Mouse (Mus musculus) myocyte (in vitro differentiated cells): ENCODE measurements around the gene Pcp4l1.

ENCODE experiments used
- CEBPB ChIP-seq: IDR thresholded peaks from 2 replicates; pipeline ENCODE4 v1.6.1; 2011; ENCODE audit warnings: mild to moderate bottlenecking, moderate library complexity; ENCODE audit not compliant: poor library complexity, insufficient read depth, severe bottlenecking
- MAX ChIP-seq: IDR thresholded peaks from one replicate; pipeline ENCODE4 v1.6.1; 2011; ENCODE audit warnings: low read depth, mild to moderate bottlenecking, control low read depth
- MYOD1 ChIP-seq, 3 experiments: IDR thresholded peaks; one replicate each; pipeline ENCODE4 v1.6.1; 2011; ENCODE audit warnings: control low read depth in 2 of 3, low read depth in 2 of 3, mild to moderate bottlenecking in 2 of 3, moderate library complexity in 1 of 3; ENCODE audit not compliant: insufficient read length in 2 of 3, control insufficient read depth in 1 of 3
- MYOG ChIP-seq, 3 experiments: IDR thresholded peaks; one replicate each; pipeline ENCODE4 v1.6.1; 2011; ENCODE audit warnings: control low read depth in 2 of 3, low read depth in 2 of 3, mild to moderate bottlenecking in 2 of 3; ENCODE audit not compliant: insufficient read length in 2 of 3, control insufficient read depth in 1 of 3, insufficient read depth in 1 of 3
- POLR2A ChIP-seq: IDR thresholded peaks from one replicate; pipeline ENCODE4 v1.6.1; 2011; ENCODE audit warnings: low read depth, mild to moderate bottlenecking, control low read depth, moderate library complexity; ENCODE audit not compliant: insufficient read length
- POLR2AphosphoS2 ChIP-seq: IDR thresholded peaks from one replicate; pipeline ENCODE4 v1.6.1; 2011; ENCODE audit warnings: low read depth, control low read depth; ENCODE audit not compliant: insufficient read length
- REST ChIP-seq: IDR thresholded peaks from one replicate; pipeline ENCODE4 v1.6.1; 2011; ENCODE audit warnings: mild to moderate bottlenecking, control low read depth, moderate library complexity; ENCODE audit not compliant: insufficient read depth, insufficient read length
- SRF ChIP-seq: IDR thresholded peaks from one replicate; pipeline ENCODE4 v1.6.1; 2011; ENCODE audit warnings: low read depth; ENCODE audit not compliant: control insufficient read depth, insufficient read length
- TCF12 ChIP-seq: IDR thresholded peaks from one replicate; pipeline ENCODE4 v1.6.1; 2011; ENCODE audit warnings: mild to moderate bottlenecking, control low read depth; ENCODE audit not compliant: poor library complexity, insufficient read depth, severe bottlenecking
- TCF3 ChIP-seq: IDR thresholded peaks from one replicate; pipeline ENCODE4 v1.6.1; 2011; ENCODE audit warnings: low read depth, control low read depth; ENCODE audit not compliant: insufficient read length
- USF1 ChIP-seq: IDR thresholded peaks from one replicate; pipeline ENCODE4 v1.6.1; 2011; ENCODE audit warnings: low read depth, mild to moderate bottlenecking, control low read depth, moderate library complexity

GRCm38 (mm10) chr1:171231844-171232243 lies 35.8 kb upstream of the Pcp4l1 start:
- no peak for TF ChIP-seq POLR2A
- no peak for TF ChIP-seq POLR2AphosphoS2
- no peak for TF ChIP-seq MYOD1 (IDR thresholded peaks at IDR 0.05; ENCODE audit: control insufficient read depth in 1 of 3, insufficient read length in 2 of 3, low read depth in 2 of 3)
- no peak for TF ChIP-seq REST
- no peak for TF ChIP-seq USF1
- no peak for TF ChIP-seq MAX
- no peak for TF ChIP-seq CEBPB
- TF ChIP-seq TCF12, result no peak
- no peak for TF ChIP-seq MYOG (IDR thresholded peaks at IDR 0.05; ENCODE audit: control insufficient read depth in 1 of 3, insufficient read depth in 1 of 3, insufficient read length in 2 of 3, low read depth in 2 of 3)
- no peak for TF ChIP-seq TCF3
- TF ChIP-seq SRF, result no peak
